Mouse (Mus musculus) layer of hippocampus, postnatal 36 days (tissue): ENCODE results near the gene Xpnpep3. TPM values are rescaled to one million over a fixed set of nuclear protein-coding genes. Genes with fewer than 3 reads are reported as not detected.

Experiments used
- DNase-seq, 2 experiments: peaks; one replicate each; pipeline ENCODE4 v3.0.0; 2022
- total RNA-seq, 2 experiments: library from RNA; stranded (reverse); gene quantifications; 2 replicates each; pipeline ENCODE4 v1.2.3; 2021

Gene Xpnpep3
- total RNA-seq, 2 experiments from 2014 or later, result 17.3 to 18.0 TPM

- DNase-seq, result no peak
Observed at GRCm38 (mm10) chr15:81480977-81481379, 81.0 kb downstream of the Xpnpep3 start.

- DNase-seq, result no peak
Observed at GRCm38 (mm10) chr15:81482966-81483365, 83.0 kb downstream of the Xpnpep3 start.

GRCm38 (mm10) chr15:81483691-81484090 lies 83.8 kb downstream of the Xpnpep3 start:
- DNase-seq, result no peak

- no peak for DNase-seq
Observed at GRCm38 (mm10) chr15:81485483-81485882, 85.5 kb downstream of the Xpnpep3 start.

- no peak for DNase-seq
Observed at GRCm38 (mm10) chr15:81503466-81503865, 103.5 kb downstream of the Xpnpep3 start.

- DNase-seq, result no peak
Observed at GRCm38 (mm10) chr15:81503995-81504394, 104.1 kb downstream of the Xpnpep3 start.

Other genes starting within 250 kb of the Xpnpep3 start
- 100 to 1,000 TPM in 1 of 2 experiments, 10 to 100 TPM in 1; 96.1 to 121 TPM for gene Mrtfa, start 209.4 kb upstream of the Xpnpep3 start, total RNA-seq
- 10 to 100 TPM; 22.7 to 25.0 TPM for gene Mchr1, start 164.6 kb upstream of the Xpnpep3 start, total RNA-seq
- 10 to 100 TPM; 39.8 to 44.0 TPM for gene Slc25a17, start 39.3 kb upstream of the Xpnpep3 start, total RNA-seq
- gene St13, start 61 bp upstream of the Xpnpep3 start, total RNA-seq, result 100 to 1,000 TPM; 177 to 181 TPM
- gene Dnajb7, start 8.2 kb downstream of the Xpnpep3 start, total RNA-seq, result not detected
- 100 to 1,000 TPM; 137 TPM for gene Rbx1, start 66.2 kb downstream of the Xpnpep3 start, total RNA-seq
- 10 to 100 TPM; 67.8 to 76.0 TPM for gene Ep300, start 185.2 kb downstream of the Xpnpep3 start, total RNA-seq